Mouse (Mus musculus): Measurements from ENCODE around the gene Slc2a12.

GRCm38 (mm10) chr10:22633406-22634306 is 11.2 kb upstream of the Slc2a12 start:
- no peak for TF ChIP-seq POLR2A (IDR thresholded peaks at IDR 0.05; ENCODE audit: borderline replicate concordance, insufficient read depth, low read length)
- TF ChIP-seq CTCF (IDR thresholded peaks at IDR 0.05; ENCODE audit: borderline replicate concordance, insufficient read depth, low read depth, low read length), result no peak
